Mouse (Mus musculus) left cerebral cortex, adult 18-20 months (tissue): ENCODE measurements around the gene Cdk2ap1. TPM values are rescaled to one million over a fixed set of nuclear protein-coding genes. Genes with fewer than 3 reads are reported as not detected.
"Not testable (repeated sequence)": the region's sequence is repeated elsewhere in the genome, so short reads cannot be mapped to it uniquely, and the experiment has no call there.

Experiments
- DNase-seq, 2 experiments: peaks; one replicate each; pipeline ENCODE4 v3.0.0; 2021 to 2022; ENCODE audit warnings: low spot score in 2 of 2, mixed read lengths in 1 of 2
- total RNA-seq, 2 experiments: library from RNA; stranded (reverse); gene quantifications; 2 replicates each; pipeline ENCODE4 v1.2.3; 2021

The Cdk2ap1 gene
- total RNA-seq, 2 experiments from 2014 or later: 162 to 168 TPM

DNA sequence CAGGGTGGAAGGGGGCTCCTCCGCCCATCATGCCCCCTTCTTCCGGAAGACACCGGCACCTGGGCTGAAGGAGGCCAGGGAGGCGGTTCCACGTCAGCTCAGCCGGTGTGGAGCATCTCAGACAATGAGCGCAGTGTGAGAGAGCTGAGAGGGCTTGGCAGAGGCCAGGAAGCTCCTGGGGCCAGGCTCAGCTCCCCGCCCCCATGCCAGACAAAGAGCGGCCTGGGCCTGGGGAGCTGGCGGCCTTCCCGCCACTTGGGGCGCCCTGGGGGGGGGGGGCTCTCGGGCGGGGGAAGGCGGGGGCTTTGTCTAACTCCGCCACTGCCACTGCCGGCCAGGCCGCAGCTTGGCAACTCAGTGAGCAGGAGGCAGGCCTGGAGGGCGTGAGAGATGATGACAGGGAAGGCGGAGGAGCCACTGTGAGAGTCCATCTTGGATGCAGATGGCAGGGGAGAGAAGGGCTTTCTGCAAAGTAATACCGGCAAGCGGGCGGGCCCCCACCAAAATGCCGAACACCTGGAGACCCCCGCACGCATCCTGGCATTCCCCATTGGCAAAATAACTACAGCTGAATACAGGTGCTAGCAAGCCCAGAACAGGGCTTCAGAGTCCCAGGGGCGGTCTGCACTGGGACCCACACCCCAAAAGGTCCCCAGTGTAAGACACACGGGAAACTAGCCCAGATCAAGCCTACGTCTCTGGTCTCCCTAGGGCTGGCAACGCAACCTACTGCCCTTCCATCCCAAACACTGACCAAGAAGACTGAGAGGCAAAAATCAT is 10.6 kb downstream of the Cdk2ap1 start:
- peak; percentile 53 to 75 for DNase-seq

DNA sequence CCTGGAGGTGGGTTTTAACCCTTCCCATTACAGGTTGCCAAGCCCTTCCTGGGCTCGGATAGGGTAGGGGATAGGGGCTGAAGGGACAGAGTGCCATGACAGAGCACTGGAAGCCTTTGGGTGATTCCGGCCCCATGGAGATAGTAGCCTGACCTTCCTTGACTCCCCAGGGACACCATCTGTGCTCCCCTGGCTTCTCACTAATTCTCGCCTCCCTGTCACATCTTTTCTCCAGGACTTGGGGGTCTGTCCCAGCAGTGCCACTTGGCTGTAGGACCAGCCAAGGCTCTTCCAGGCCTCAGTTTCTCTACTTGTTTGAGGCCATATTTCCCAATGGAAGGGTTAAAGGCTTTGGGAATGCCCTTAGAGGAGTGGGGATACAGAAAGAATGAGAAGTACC is 11.3 kb downstream of the Cdk2ap1 start:
- DNase-seq: no peak

GRCm38 (mm10) chr5:124351111-124351560 is 11.7 kb downstream of the Cdk2ap1 start:
- peak; percentile 61 to 82 for DNase-seq

DNA sequence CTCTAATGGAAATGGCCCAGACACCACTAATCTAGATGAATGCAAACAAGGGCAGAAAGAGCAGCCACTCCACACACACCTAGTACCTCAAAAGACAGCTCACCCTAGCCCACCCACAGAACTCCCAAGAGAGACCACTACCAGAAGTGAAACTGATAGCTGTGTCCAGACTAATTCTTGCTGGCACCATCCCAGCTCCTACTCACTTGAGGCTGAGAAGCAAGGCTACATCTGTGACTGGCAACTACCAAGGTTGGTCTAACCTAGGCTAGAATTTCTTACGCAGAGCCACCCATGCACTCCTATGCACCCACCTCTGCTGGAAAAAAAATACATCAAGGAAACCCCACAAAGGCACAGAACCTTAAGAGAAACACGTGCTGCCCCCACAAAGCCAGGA is 12.5 kb downstream of the Cdk2ap1 start:
- no peak for DNase-seq

GRCm38 (mm10) chr5:124349196-124349595 is 13.7 kb downstream of the Cdk2ap1 start:
- DNase-seq: peak in 1 of 2 experiments; percentile 25

DNA sequence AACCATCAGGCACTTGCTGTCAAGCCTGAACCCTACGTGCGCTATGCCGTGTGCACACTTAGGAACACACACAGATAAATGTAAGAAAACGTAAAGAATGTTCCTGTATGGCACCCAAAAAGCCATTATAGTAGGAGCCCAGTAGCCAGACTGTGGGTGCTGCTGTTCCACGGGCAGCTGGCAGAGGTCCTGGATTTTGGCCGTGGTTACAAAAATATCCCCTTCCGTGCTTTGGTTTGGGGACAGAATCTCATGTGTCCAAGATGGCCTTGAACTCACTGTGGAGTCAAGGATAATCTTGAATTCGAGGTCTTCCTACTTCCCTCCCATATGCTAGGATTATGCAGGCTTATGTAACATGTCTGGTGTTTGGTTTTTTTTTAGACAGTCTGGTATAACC is 20.0 kb downstream of the Cdk2ap1 start:
- no peak for DNase-seq

DNA sequence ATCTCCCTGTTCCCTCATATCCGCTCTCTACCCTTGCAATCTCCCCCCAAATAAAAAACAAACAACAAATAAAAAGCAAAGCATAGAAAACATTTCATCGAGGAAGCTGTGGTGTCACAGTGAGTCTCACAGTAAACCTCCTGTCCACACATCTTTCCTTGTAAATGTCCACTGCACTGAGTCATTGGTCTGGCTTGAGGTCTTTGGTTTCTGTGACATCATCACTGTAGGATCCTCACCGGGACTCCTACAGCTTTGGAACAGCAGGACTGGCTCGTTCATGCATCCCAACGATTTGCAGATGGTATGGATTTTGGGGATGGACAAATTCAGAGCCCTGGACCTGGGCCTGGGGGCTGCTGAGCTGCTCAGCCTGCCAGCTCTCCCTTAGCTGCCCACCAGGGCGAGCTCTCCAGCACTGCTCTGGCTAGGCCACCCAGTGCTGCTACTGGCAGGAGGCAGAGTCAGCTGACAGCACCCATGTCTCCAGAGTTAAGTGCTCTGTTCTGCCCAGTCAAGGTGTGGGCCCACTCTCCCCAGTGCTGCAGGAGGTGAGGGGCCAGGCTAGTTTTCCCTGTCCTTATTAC is 21.0 kb downstream of the Cdk2ap1 start:
- DNase-seq: not testable (repeated sequence)

DNA sequence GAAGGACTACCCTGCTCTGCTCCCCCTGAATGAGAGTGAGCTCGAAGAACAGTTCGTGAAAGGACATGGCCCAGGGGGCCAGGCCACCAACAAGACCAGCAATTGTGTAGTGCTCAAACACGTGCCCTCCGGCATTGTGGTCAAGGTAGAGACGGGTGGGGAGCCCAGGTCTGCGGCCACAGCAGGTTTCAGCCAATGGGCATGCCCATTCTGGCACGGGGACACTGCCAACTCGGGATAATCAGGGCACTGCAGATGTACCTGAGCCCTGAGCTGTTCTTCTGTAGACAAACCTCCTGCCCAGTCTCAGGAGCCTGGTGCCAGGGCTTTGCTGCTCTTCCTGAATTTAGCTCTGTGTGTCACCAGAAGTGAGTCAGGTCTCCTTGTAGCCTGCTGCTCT is 24.1 kb downstream of the Cdk2ap1 start:
- no peak for DNase-seq

- DNase-seq: peak; percentile 52 to 53
Observed at GRCm38 (mm10) chr5:124337909-124338308, 25.0 kb downstream of the Cdk2ap1 start.

DNA sequence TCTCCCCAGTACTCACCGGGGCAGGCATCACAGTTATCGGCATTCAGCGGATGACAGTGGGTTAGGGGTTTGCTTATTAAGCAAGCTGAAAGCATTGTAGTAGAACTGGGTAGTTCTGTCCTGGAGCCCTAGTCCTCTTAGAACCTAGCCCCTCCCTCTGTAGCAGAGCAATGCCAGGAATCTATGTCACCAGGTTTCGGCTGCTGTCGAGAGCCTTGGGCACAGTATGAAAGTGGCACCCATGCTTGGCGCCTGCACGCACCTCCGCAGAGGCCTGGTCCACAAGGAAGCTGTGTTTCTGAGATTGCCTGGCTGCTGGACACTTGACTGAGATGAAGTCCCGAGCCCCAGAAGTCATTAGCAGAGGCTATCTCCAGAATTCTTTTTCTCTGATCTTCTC is 25.8 kb downstream of the Cdk2ap1 start:
- no peak for DNase-seq

DNA sequence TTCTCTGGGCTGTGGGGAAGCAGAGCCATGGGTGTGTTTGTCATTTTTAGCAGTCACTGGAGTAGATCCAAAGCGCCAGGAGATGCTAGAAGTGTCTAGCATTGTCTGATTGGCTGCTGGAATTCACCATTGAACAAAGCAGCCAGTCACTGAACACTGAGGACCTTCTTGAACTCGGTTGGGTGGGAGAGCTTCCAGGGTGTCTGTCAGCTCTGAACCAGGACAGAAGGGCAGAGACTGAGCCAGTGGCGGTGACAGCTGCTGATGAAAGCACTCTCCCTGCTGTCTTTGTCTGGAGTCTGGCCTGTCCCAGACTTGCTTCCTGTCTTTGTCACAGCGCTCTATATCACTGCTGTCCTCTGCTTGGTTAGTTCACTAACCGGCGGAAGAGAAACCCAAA is 28.5 kb downstream of the Cdk2ap1 start:
- peak in 1 of 2 experiments; percentile 19 for DNase-seq

DNA sequence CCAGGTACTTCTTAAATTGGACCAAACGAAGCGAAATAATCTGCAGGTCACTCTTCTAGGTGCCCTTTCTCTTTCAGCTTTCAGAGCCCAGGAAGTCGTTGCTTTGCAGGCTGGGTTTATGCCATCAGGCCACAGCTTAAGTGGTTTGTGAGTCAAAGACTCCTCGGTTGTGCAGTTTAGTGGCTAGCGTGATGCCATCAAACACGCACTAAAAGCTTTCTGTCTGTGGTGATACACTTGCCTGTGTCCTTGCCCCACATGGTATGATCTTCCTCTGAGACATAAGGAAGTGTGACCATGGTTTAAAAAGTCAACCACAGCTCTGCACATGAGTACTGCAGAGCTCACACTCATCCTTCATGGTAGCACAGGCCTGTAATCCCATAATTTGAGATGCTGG is 32.8 kb downstream of the Cdk2ap1 start:
- no peak for DNase-seq

GRCm38 (mm10) chr5:124327510-124328364 is 35.1 kb downstream of the Cdk2ap1 start, which contains the start of the genes Mphosph9 and 2810006K23Rik:
Gene Mphosph9, minus strand, starts transcription at chr5:124327972.
Gene 2810006K23Rik, plus strand, starts transcription at chr5:124328089.
- peak; percentile 99 for DNase-seq

GRCm38 (mm10) chr5:124326829-124327228 is 36.1 kb downstream of the Cdk2ap1 start:
- DNase-seq: no peak

DNA sequence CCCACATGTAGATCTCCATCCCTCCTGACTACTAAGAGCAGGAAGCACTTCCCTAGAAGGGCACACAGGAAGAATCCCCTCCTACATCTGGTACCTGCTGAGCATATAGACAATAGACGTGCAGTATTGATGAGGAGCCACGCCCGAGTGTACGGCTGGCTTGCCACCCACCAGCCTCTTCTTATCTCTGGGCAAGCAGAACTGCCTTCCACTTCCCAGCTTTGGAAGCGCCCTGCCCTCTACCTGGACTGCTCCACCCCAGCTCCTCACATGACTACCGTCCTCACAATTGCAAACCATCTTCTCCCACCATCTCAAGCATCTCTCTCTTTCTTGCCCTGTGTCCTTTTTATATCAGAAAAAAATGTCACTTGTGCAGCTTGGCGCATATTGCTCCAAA is 45.2 kb downstream of the Cdk2ap1 start:
- no peak for DNase-seq

- DNase-seq: no peak
Observed at GRCm38 (mm10) chr5:124315941-124316340, 46.9 kb downstream of the Cdk2ap1 start.

DNA sequence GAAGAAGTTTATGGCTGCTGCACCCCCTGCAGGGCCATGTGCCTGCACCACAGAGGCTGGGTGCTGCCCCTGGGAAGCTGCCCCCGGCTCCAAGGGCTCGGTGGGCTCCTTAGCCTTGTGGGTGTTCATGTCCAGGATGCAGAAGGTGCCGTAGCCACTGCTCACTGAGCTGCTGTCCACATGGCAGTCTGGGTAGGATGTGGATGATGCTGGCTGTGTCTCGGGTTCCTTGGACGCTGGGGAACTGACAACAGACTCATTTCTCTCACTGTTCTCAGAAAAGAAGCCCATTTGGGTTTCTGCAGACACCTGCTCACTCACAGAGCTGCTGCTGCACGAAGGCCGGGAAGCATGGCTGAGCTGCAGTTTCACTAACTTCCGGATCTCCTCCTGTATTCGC is 47.4 kb downstream of the Cdk2ap1 start:
- no peak for DNase-seq

- no peak for DNase-seq
Observed at GRCm38 (mm10) chr5:124310091-124310490, 52.8 kb downstream of the Cdk2ap1 start.

DNA sequence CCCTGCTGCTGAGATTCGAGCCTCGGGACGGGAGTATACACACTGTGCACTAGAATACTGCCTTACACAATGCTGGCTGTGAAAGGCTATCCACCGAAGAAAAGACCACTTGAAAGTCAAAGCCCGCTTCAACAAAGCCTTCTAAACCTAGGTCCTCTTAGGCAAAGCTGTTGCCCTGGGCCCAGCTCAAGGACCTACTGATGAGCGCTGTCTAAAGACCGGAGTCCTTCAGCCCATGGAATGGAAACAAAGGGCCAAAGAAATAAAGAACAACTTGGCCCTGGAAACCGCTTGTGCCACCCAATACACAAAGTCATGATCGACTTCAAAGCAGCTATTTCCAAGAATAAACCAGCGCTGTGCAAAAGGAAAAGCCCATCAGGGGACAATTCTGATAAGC is 53.7 kb downstream of the Cdk2ap1 start:
- no peak for DNase-seq

- DNase-seq: not testable (repeated sequence)
Observed at GRCm38 (mm10) chr5:124302853-124303252, 60.0 kb downstream of the Cdk2ap1 start.

DNA sequence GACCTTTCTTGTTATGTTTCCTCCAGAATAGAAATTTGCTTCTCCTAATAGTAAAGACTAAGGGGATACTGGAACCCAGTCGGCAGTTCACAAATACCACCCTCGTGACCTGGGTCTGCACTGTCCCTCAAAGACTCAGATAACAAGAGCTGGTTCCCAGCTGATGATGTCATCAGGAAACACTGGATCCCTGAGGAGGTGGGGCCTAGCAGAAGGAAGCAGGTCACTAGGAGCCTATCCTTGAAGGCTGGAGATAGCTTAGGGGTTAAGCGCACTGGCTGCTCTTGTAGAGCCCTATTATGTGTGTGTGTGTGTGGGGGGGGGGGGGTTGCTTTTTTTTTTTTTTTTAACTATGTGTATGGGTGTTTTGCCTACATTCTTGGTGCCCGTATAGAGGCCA is 62.8 kb downstream of the Cdk2ap1 start:
- DNase-seq: no peak

DNA sequence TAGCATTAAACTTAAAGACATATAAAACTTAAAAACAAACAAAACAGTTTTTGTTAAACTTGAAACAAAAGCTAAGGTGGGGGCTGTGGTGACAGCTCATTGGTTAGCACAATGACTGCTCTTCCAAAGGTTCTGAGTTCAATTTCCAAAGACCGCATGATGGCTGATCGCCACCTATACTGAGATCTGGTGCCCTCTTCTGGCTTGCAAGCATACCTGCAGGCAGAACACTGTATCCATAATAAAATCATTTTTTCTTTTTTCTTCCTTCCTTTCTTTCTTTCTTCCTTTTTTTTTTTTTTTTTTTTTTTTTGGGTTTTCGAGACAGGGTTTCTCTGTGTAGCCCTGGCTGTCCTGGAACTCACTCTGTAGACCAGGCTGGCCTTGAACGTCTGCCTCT is 63.6 kb downstream of the Cdk2ap1 start:
- DNase-seq: peak in 1 of 2 experiments; percentile 28
